Mouse (Mus musculus): Measurements from ENCODE around the gene Rnaseh2c. TPM values are rescaled to one million over a fixed set of nuclear protein-coding genes. Genes with fewer than 3 reads are reported as not detected.
A peak's percentile ranks its signal among the peaks of the same experiment; 100 is the strongest.

The Rnaseh2c gene
- total RNA-seq, 4 experiments from 2014 or later = 58.8 to 96.9 (median 78.2) TPM

- peak; percentile 52 to 58 for DNase-seq (ENCODE audit: low spot score in 2 of 2)
Observed at GRCm38 (mm10) chr19:5572331-5573125, 29.1 kb upstream of the Rnaseh2c start.

GRCm38 (mm10) chr19:5575336-5575735, 26.3 kb upstream of the Rnaseh2c start:
- DNase-seq (ENCODE audit: low spot score in 2 of 2) = no peak

GRCm38 (mm10) chr19:5579971-5580370, 21.7 kb upstream of the Rnaseh2c start:
- no peak for DNase-seq (ENCODE audit: low spot score in 2 of 2)

- DNase-seq (ENCODE audit: low spot score in 2 of 2) = no peak
Observed at GRCm38 (mm10) chr19:5580776-5581175, 20.9 kb upstream of the Rnaseh2c start.

GRCm38 (mm10) chr19:5581995-5582394, 19.7 kb upstream of the Rnaseh2c start:
- DNase-seq (ENCODE audit: low spot score in 2 of 2) = no peak

- no peak for DNase-seq (ENCODE audit: low spot score in 2 of 2)
Observed at GRCm38 (mm10) chr19:5589159-5589558, 12.5 kb upstream of the Rnaseh2c start.

- no peak for DNase-seq (ENCODE audit: low spot score in 2 of 2)
Observed at GRCm38 (mm10) chr19:5591888-5592287, 9.8 kb upstream of the Rnaseh2c start.

GRCm38 (mm10) chr19:5599224-5599623, 2.4 kb upstream of the Rnaseh2c start:
- DNase-seq (ENCODE audit: low spot score in 2 of 2) = no peak

- DNase-seq (ENCODE audit: low spot score in 2 of 2) = no peak
Observed at GRCm38 (mm10) chr19:5603664-5604063, 2.0 kb downstream of the Rnaseh2c start.

GRCm38 (mm10) chr19:5605126-5605525, 3.5 kb downstream of the Rnaseh2c start:
- peak; percentile 32 to 37 for DNase-seq (ENCODE audit: low spot score in 2 of 2)

- no peak for DNase-seq (ENCODE audit: low spot score in 2 of 2)
Observed at GRCm38 (mm10) chr19:5606196-5606595, 4.5 kb downstream of the Rnaseh2c start.

GRCm38 (mm10) chr19:5607705-5608410, 6.2 kb downstream of the Rnaseh2c start:
- DNase-seq (ENCODE audit: low spot score in 2 of 2) = no peak

- no peak for DNase-seq (ENCODE audit: low spot score in 2 of 2)
Observed at GRCm38 (mm10) chr19:5608707-5609106, 7.0 kb downstream of the Rnaseh2c start.

GRCm38 (mm10) chr19:5609171-5609546, 7.5 kb downstream of the Rnaseh2c start:
- no peak for DNase-seq (ENCODE audit: low spot score in 2 of 2)

- DNase-seq (ENCODE audit: low spot score in 2 of 2) = peak; percentile 89 to 93
Observed at GRCm38 (mm10) chr19:5609547-5610404, 8.1 kb downstream of the Rnaseh2c start, which contains the start of gene Kat5. Kat5 (minus strand) TSS chr19:5610237.

- no peak for DNase-seq (ENCODE audit: low spot score in 2 of 2)
Observed at GRCm38 (mm10) chr19:5611973-5612372, 10.3 kb downstream of the Rnaseh2c start.

- no peak for DNase-seq (ENCODE audit: low spot score in 2 of 2)
Observed at GRCm38 (mm10) chr19:5612762-5613411, 11.2 kb downstream of the Rnaseh2c start.

GRCm38 (mm10) chr19:5614953-5615352, 13.3 kb downstream of the Rnaseh2c start:
- no peak for DNase-seq (ENCODE audit: low spot score in 2 of 2)

GRCm38 (mm10) chr19:5620007-5620406, 18.3 kb downstream of the Rnaseh2c start:
- DNase-seq (ENCODE audit: low spot score in 2 of 2) = no peak

GRCm38 (mm10) chr19:5621884-5622283, 20.2 kb downstream of the Rnaseh2c start:
- DNase-seq (ENCODE audit: low spot score in 2 of 2) = no peak

GRCm38 (mm10) chr19:5625311-5625710, 23.6 kb downstream of the Rnaseh2c start:
- no peak for DNase-seq (ENCODE audit: low spot score in 2 of 2)
